Mouse (Mus musculus) C2C12 (cell line): ENCODE measurements around the gene Gse1.

Source experiments
- CEBPB ChIP-seq: IDR thresholded peaks from one replicate; pipeline ENCODE4 v1.6.1; 2011; ENCODE audit warnings: low read depth, mild to moderate bottlenecking, control low read depth, moderate library complexity
- CTCF ChIP-seq: IDR thresholded peaks from one replicate; pipeline ENCODE4 v1.5.1; 2011; ENCODE audit not compliant: control insufficient read depth, insufficient read depth, insufficient read length
- MYOD1 ChIP-seq: IDR thresholded peaks from one replicate; pipeline ENCODE4 v1.6.1; 2011; ENCODE audit warnings: low read depth; ENCODE audit not compliant: control insufficient read depth, insufficient read length
- MYOG ChIP-seq: IDR thresholded peaks from one replicate; pipeline ENCODE4 v1.6.1; 2011; ENCODE audit not compliant: control insufficient read depth, insufficient read length; ENCODE audit errors: extremely low read depth
- USF1 ChIP-seq: IDR thresholded peaks from one replicate; pipeline ENCODE4 v1.6.1; 2011; ENCODE audit warnings: low read depth, mild to moderate bottlenecking, control low read depth, moderate library complexity

DNA sequence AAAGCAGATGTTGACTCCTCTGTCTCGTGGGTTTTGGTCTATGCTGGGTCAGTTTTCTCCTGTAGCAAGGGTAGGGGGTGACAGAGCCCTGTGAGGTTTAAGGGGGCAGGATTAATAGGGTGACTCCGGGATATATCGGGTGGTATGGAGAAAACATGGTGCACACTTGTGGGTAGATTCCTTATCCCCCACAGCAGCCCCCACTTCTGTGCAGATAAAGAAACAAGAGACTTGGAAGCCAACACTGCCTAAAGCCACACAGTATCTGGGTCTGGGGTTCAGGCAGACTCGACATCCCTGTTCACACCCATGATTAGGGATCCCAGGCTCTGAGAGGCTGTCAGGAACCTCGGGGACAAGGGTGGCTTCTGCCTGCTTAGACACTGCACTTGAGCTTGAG lies 192.0 kb downstream of the Gse1 start:
- TF ChIP-seq CTCF (no peak), USF1 (no peak), CEBPB (no peak), MYOD1 (no peak), MYOG (no peak)
